Mouse (Mus musculus) mouse embryonic stem cell (cell line): ENCODE results near the gene Daxx.

Experiments used
- in situ Hi-C, 2 experiments: fragments of 300-500 bp; cut with MboI; formaldehyde crosslinking; loops; 1 replicate in 1 of 2; 3 replicates in 1 of 2; pipeline ENCODE4 v1.14.3; 2019 to 2020; ENCODE audit warnings: low sequenced_read_pairs in 2 of 2, low pct_unique_long_range_greater_than_20kb in 1 of 2, mixed read lengths in 1 of 2; ENCODE audit not compliant: unreplicated experiment in 1 of 2

Daxx gene

GRCm38 (mm10) chr17:33931159-33931866, 22.1 kb downstream of the Daxx start:
- in situ Hi-C loops, result loop anchor here in 1 of 2 experiments (5.0 kb wide), 1 partner anchor 39 kb away; the partner anchor contains the start of gene Kifc1

DNA sequence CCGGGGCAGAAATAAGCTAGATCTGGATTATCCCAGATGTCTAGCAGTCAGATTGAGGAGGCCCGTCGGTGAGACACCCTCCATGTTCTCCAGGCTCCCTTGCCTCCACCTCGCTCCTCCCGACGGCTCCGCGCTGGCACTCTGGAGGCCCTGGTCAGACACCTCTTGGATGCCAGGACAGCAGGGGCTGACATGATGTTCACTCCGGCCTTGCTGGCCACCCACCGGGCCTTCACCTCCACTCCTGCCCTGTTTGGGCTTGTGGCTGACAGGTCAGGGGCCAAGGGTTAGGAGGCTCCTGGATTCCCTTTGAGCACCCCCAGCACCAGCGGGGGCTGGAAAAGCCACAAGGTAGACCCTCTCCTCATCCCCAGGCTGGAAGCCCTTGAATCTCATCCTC, 22.7 kb downstream of the Daxx start:
- in situ Hi-C loops, result loop anchor here in 1 of 2 experiments (5.0 kb wide), 1 partner anchor 40 kb away; the partner anchor contains the start of gene Kifc1

GRCm38 (mm10) chr17:33932448-33932847, 23.2 kb downstream of the Daxx start:
- in situ Hi-C loops, result loop anchor here in 1 of 2 experiments (5.0 kb wide), 1 partner anchor 40 kb away; the partner anchor contains the start of gene Kifc1

GRCm38 (mm10) chr17:33932970-33933369, 23.8 kb downstream of the Daxx start:
- in situ Hi-C loops, result loop anchor here in 1 of 2 experiments (5.0 kb wide), 1 partner anchor 41 kb away; the partner anchor contains the start of gene Kifc1

- in situ Hi-C loops, result no loop called here
Measured at GRCm38 (mm10) chr17:33935422-33936055, 26.3 kb downstream of the Daxx start.

- in situ Hi-C loops, result no loop called here
Measured at GRCm38 (mm10) chr17:33936993-33937392, 27.8 kb downstream of the Daxx start.

- in situ Hi-C loops, result no loop called here
Measured at GRCm38 (mm10) chr17:33938783-33939182, 29.6 kb downstream of the Daxx start.

- in situ Hi-C loops, result no loop called here
Measured at GRCm38 (mm10) chr17:33940206-33940805, 31.1 kb downstream of the Daxx start, which contains the start of the genes Pfdn6 and Wdr46. TSS of gene Pfdn6 (minus strand) at chr17:33940343. TSS of gene Wdr46 (plus strand) at chr17:33940660.

GRCm38 (mm10) chr17:33940981-33941380, 31.8 kb downstream of the Daxx start:
- in situ Hi-C loops, result no loop called here

DNA sequence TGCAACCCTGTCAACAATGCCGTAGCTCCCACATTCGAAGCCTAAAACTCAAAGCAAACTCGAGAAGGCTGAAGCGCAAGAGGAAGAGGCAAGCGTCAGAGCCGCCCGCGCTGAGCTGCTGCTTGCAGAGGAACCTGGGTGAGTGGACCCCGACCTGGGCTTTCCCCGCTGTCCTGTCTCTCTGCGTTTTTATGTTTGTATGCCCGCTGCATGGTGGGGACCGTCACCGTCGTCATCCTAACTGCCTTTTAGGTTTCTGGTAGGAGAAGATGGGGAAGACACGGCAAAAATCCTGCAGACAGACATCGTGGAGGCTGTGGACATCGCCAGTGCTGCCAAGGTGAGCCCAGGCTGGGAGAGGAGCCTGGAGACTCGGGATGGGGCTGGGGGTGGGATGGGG, 32.2 kb downstream of the Daxx start:
- in situ Hi-C loops, result no loop called here

- in situ Hi-C loops, result no loop called here
Measured at GRCm38 (mm10) chr17:33943454-33943853, 34.2 kb downstream of the Daxx start.

GRCm38 (mm10) chr17:33947430-33948089, 38.3 kb downstream of the Daxx start:
- in situ Hi-C loops, result no loop called here

DNA sequence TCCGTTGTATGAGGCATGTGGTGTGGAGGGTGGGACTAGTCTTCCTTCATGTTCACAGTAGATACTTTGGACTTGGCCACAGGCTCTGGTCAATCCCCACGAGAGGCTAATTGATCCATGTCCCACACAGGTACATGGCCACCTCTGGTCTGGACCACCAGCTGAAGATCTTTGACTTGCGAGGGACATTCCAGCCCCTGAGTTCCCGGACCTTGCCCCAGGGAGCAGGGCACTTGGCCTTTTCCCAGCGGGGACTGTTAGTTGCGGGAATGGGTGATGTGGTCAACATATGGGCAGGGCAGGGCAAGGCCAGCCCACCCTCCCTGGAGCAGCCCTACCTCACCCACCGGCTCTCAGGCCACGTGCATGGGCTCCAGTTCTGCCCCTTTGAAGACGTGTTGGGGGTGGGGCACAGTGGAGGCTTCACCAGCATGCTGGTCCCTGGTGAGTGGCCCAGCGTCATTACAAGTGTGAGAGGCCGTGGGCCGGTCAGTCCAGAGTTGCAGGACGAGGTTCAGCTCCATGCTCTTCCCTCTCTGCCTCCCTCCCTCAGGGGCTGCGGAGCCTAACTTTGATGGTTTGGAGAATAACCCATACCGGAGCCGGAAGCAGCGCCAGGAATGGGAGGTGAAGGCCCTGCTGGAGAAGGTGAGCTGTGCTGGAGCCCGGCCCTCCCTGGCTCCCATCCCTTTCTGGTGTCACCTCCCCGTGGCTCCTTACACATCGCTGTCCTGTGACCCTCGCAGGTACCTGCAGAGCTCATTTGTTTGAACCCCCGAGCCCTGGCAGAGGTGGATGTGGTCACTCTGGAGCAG, 39.1 kb downstream of the Daxx start:
- in situ Hi-C loops, result no loop called here

- in situ Hi-C loops, result no loop called here
Measured at GRCm38 (mm10) chr17:33948905-33949537, 39.8 kb downstream of the Daxx start.

DNA sequence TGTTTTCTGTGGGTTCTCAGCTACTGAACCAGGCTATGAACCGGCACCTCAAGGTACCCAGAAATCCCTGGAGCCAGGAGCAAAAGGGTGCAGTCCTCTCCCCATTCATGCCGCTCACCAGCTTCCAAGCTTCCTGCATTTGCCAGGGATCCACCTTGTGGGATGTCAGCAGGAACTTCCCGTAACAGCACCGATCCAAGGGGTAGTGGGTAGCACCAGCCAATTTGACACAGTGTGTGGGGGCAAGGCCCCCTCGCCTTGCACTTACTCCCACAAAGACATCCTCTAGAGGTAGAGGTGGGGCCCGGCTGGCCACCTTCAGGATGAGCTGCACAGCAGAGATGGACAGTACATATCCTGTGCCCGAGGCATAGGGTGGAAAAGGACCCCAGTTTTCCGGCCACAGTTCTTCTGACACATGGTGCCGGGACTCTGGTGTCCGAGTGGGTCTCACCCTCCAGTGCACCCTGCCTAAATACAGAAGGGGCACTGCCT, 41.0 kb downstream of the Daxx start:
- in situ Hi-C loops, result no loop called here

DNA sequence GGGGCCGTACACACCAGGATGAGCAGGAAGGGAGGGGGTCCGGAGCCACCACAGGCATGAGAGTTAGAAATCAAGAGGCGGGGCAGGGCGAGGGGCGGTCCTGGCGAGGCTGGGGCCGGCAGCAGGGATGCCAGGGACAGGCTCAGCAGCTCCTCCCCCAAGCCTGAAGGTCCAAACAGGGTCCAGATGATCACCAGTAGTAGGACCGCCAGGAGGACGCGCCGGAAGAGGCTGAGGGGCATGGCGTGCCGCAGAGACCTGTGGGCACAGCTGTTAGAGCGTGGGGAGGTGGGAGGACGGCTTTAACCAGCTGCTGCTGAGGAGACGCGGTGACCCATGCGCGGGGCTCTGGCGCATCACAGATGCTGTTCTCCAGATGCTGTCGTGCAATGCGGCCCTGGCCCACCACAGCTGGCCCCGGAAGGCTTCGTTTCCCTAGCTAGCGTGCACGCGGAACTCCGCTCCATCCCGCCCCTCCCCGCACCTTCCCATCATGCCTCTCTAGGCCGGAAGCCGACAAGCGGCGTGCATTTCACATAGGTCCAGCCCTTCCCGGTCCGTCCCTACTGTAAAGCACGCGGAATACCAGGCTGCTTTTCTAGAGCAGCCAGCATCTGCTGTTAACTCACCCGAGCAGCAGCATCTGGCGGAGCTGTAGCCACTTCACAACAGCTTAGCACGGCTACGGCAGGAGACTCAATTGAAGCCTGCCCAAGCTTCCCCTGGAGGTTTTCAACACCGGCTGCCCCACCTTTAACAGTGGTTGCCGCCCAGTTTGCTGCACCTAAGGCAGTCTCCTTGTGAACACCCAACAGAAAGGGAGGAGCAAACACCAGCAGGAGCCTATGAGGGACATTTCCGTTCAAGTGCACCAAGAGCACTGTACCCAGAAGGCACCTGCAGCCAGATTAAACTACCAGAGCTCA, 42.1 kb downstream of the Daxx start, which contains the start of gene B3galt4:
B3galt4 (minus strand) TSS at position 468 of the 926 bp plus-strand sequence.
- in situ Hi-C loops, result no loop called here
